Mouse (Mus musculus): Measurements from ENCODE around the gene Dll3.

DNA sequence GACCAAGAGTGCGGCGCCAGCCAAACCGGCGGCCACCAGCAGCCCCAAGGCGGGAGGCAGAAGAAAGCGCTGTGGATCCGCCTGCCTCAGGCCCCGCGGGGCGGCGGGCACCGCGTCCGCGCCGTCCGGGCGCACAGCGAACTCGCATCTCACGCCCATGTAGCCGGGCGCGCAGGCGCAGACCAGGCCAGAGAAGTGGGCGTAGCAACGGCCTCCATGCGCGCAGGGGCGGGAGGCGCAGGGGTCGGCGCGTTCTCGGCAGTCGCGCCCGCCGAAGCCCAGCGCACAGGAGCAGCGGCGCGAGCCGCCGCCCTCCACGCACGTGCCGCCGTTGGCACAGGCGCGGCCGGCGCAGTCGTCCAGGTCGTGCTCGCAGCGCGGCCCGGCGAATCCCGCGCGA lies 7.6 kb downstream of the Dll3 start:
- no peak for TF ChIP-seq MAX (IDR thresholded peaks at IDR 0.05; ENCODE audit: low read depth)
- TF ChIP-seq REST (IDR thresholded peaks at IDR 0.05; ENCODE audit: insufficient read depth, insufficient read length) = no peak
- TF ChIP-seq USF1 (IDR thresholded peaks at IDR 0.05; ENCODE audit: low read depth) = no peak
- TF ChIP-seq POLR2A (IDR thresholded peaks at IDR 0.05; ENCODE audit: insufficient read length, low read depth) = no peak
- TF ChIP-seq MYOD1 (IDR thresholded peaks at IDR 0.05; ENCODE audit: control insufficient read depth in 1 of 3, insufficient read length in 2 of 3, low read depth in 2 of 3) = no peak
- no peak for TF ChIP-seq E2F4 (IDR thresholded peaks at IDR 0.05; ENCODE audit: insufficient read depth)

Measured in myocyte (in vitro differentiated cells).